Mouse (Mus musculus): ENCODE measurements around the gene Esam.
A peak's percentile ranks its signal among the peaks of the same experiment; 100 is the strongest.

Esam gene

GRCm38 (mm10) chr9:37554838-37555748 lies 27.2 kb downstream of the Esam start, which contains the start of gene Siae:
TSS of gene Siae (plus strand) at chr9:37555698.
- no peak for DNase-seq (ENCODE audit: low spot score in 2 of 2)

- no peak for DNase-seq (ENCODE audit: low spot score in 2 of 2)
These were observed 28.5 kb downstream of the Esam start for GRCm38 (mm10) chr9:37556366-37556765.

DNA sequence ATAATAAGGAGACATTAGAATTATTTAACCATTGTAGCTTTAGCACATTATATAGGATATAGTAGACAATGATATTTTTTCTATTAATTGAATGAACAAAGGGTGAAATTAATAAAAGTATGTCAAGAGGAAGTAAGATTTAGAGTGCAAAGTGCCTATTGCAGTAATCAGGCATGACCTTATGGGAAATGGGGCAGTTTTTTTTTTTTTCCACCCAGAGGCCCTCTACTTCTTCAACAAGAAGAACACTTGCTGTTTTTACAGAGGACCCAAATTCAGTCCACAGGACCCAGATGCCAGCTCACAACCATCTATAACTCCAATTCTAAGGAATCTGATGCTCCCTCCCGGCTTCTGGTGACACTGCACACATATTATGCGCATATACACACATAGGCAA lies 32.7 kb downstream of the Esam start:
- no peak for DNase-seq (ENCODE audit: low spot score in 2 of 2)

DNA sequence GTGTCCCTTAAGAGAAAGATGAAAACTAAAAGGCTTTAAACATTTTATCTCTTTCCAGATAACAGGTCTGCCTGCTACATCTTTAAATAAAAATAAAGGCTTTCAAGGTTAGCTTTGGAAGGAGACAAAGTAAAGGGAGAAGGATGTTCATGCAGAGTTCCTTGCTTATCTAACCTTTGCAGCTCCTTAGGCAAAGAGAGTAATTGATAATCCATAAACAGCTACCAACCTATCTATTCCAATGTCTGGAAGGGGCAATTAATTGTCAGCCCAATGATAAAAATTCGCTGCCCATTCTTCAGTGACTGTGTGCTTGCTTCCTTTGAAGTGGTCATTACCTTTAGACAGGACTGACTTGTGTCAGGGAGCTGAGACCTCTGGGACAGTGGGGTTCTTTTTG lies 35.9 kb downstream of the Esam start:
- DNase-seq (ENCODE audit: low spot score in 2 of 2): no peak

DNA sequence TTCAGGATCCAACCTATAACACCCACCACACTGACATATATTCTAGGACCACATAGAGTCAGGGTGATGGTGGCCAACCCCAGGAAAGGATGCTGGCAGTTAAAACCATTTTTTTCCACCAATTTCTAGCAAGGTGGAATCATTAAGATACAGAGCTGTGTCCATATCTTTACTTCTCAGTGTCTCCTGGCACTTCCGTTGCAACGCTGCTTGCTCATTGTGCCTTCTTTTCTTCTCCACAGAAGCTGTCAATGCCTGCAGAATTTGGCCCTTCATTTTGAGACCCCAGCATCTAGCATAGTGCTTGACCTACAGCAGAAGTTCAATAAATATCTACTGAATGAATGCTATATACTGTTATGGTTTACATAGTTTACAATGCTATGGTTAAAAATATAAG lies 39.1 kb downstream of the Esam start:
- DNase-seq (ENCODE audit: low spot score in 2 of 2): no peak

GRCm38 (mm10) chr9:37567454-37567853 lies 39.6 kb downstream of the Esam start:
- DNase-seq (ENCODE audit: low spot score in 2 of 2): no peak

DNA sequence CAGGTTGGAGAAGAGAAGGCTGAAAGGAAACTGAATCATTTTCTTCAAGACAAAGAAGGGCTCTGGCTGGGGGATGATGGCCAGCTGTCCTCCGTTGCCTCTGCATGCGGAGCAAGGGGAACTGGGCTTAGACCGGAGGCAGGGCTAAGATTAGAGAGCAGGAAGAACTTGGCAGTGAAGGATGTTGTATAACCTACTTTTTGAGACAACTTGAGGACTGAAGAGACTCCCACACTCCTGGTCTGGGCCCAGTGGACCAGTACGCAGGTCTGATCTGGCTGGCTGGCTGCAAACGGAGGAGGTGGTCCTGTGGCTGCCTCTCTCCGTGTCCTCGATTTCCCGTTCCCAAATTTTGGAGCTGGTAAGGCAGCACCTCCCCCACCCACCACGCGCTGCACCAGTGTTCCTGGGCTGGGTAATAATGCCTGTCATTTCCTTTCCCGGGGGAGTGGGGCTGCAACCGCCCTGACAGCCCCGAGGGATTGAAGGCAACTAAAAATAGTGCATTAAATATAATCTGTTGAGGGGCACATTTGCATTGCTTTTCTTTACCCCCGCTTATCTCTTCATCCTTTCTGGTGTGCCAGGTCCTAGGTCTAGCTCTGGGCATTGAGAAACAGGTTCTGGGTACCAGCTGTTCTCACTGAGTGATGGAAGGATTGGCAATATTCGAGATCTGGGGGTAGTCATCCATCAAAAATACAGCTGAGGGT lies 40.2 kb downstream of the Esam start:
- peak; percentile 70 to 84 for DNase-seq (ENCODE audit: low spot score in 2 of 2)

DNA sequence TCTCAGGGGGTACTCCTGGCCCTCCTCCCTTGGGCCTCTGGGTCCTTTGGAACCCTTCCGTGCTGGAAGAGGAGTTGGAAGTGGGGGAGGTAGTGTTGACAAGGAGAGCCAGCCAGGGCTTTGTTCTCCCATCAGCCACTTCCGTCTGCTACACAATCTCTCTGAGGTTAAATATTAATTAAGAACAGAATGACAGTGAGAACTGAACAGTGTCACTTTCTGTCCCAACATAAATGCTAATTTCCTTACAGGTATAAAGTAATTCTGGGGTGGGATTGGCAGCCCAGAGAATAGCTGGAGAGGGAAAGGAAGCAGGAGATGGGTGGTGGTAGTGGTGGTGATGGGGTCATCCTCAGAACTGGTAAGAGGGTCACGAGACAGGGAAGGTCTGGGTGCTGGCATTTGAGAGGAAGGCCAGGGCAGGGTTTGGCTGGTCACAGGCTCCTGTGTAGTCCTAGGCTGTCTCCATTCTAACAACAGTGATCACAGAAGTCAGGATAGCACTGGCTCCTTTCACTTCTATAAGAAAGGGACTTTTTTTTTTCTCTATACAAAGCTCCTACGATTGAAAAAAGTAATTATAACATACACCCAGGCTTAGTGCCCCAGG lies 40.8 kb downstream of the Esam start:
- no peak for DNase-seq (ENCODE audit: low spot score in 2 of 2)

DNA sequence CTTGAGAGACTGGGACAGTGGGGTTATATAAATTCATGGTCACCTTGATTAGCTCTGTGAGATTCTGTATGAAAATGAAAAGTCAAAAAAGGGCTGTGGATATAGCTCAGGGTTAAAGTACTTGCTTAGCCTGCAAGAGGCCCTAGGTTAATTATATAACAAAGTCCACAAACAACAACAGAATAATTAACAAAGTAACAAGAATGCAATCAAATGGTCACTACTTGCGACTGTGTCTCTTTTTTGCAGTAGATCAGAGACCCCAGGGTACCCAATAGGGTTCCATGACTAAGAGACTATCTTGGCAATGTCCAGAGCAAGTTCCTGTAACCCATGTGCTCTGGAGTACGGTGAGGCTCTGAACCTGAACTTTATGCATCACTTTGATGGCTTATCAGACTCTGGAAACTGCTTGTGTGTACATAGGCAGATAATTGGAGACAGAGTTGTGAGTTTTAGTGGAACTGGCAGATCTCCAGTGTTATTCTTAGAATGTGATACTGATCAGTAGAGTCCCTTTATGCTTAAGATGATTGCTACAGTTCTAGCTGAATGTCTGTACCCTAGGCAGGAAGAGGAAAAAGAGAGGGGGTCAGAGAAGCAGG lies 41.5 kb downstream of the Esam start:
- DNase-seq (ENCODE audit: low spot score in 2 of 2): no peak

DNA sequence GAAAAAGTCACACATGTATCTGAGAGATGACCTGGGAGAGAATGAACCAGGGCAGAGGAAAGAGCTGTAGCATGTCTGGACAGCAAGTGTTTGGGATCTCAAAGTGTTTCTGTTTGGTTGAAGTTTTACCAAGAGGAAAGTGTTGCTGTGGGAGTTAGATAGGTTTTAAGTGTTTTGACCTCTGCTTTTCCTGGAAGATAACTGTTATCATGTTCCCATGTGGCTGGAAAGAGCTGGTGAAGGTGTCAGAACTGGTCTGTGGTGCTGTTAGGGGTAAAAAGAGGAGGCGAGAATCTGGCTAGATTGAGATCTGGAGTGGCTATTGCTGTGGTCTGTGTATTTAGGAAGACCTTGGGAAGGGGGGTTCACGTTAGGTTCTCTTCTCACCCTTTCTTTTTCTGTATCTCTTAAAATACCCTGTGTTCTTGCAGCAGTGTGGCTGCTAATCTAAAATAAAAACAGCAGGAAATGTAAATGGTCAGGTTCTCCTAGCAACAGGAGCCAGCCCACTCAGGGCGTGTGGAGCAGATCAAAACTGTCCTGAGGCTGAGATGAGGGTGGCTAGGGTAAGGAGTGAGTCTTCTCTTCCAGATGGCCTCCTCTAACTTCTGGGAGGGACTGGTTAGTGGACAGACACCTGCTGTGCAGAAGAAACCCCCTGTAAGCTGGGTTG lies 44.5 kb downstream of the Esam start:
- DNase-seq (ENCODE audit: low spot score in 2 of 2): no peak

GRCm38 (mm10) chr9:37576436-37576930 lies 48.6 kb downstream of the Esam start:
- peak; percentile 65 to 67 for DNase-seq (ENCODE audit: low spot score in 2 of 2)

DNA sequence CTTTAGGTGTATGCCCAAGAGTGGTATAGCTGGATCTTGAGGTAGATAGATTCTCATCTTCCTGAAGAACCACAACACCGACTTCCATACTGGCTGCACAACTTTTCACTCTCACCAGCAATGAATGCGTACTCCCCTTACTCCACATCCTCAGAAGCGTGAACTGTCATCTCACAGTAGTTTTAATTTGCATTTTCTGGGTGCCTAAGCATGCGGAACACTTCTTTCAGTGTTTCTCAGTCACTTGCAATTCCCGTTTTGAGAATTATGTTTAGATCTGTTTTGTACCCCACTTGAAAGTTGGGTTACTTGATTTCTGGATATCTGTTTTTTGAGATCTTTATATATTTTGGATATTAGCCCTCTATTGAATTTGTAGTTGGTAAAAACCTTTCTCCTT lies 55.7 kb downstream of the Esam start:
- no peak for DNase-seq (ENCODE audit: low spot score in 2 of 2)

DNA sequence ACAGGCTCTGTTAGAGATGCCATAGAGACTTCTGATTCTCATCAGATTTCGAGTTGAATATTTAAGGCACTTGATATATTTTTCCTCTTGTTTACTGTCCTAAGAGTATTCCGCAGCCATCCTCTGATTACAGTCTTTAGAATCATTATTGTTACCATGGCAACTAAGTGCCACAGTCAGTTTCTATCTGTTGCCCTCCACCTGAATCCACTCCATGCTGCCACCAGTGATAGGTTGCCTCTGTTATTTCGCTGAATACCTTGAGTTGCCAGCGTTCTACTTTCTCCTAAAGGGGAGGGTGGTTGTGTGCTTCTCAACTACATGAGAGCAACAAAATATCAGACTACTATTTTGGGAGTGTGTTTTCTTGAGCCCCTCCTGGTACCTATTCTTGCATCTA lies 58.8 kb downstream of the Esam start:
- DNase-seq (ENCODE audit: low spot score in 2 of 2): no peak
